Mouse (Mus musculus) c-Kit-negative CD71-positive TER-119-positive erythroid progenitor cells, embryonic 14.5 days (primary cell): ENCODE measurements around the gene Slc5a2.
A peak's percentile ranks its signal among the peaks of the same experiment; 100 is the strongest.

Experiments used
- DNase-seq: peaks from one replicate; pipeline ENCODE4 v3.0.0-alpha.2; 2013; ENCODE audit warnings: low read depth, low spot score

The Slc5a2 gene

GRCm38 (mm10) chr7:128298481-128299342 lies 33.3 kb downstream of the Slc5a2 start:
- DNase-seq = no peak

GRCm38 (mm10) chr7:128300952-128301351 lies 35.5 kb downstream of the Slc5a2 start:
- no peak for DNase-seq

- no peak for DNase-seq
Measured at GRCm38 (mm10) chr7:128302151-128302550, 36.7 kb downstream of the Slc5a2 start.

GRCm38 (mm10) chr7:128304198-128304597 lies 38.7 kb downstream of the Slc5a2 start:
- DNase-seq = no peak

GRCm38 (mm10) chr7:128304907-128305306 lies 39.5 kb downstream of the Slc5a2 start:
- DNase-seq = no peak

GRCm38 (mm10) chr7:128307851-128308250 lies 42.4 kb downstream of the Slc5a2 start:
- DNase-seq = no peak

GRCm38 (mm10) chr7:128309216-128309615 lies 43.8 kb downstream of the Slc5a2 start:
- no peak for DNase-seq

GRCm38 (mm10) chr7:128309776-128310175 lies 44.3 kb downstream of the Slc5a2 start:
- DNase-seq = no peak

GRCm38 (mm10) chr7:128310229-128310688 lies 44.8 kb downstream of the Slc5a2 start:
- peak; percentile 65 for DNase-seq

GRCm38 (mm10) chr7:128311263-128311662 lies 45.8 kb downstream of the Slc5a2 start:
- no peak for DNase-seq

- no peak for DNase-seq
Measured at GRCm38 (mm10) chr7:128311811-128312210, 46.4 kb downstream of the Slc5a2 start.

GRCm38 (mm10) chr7:128312375-128313059 lies 47.1 kb downstream of the Slc5a2 start:
- no peak for DNase-seq

- no peak for DNase-seq
Measured at GRCm38 (mm10) chr7:128313601-128314000, 48.1 kb downstream of the Slc5a2 start.

GRCm38 (mm10) chr7:128314491-128314890 lies 49.0 kb downstream of the Slc5a2 start:
- DNase-seq = no peak

- DNase-seq = no peak
Measured at GRCm38 (mm10) chr7:128317011-128317410, 51.6 kb downstream of the Slc5a2 start.

- no peak for DNase-seq
Measured at GRCm38 (mm10) chr7:128319140-128319539, 53.7 kb downstream of the Slc5a2 start.

GRCm38 (mm10) chr7:128320219-128320816 lies 54.9 kb downstream of the Slc5a2 start:
- DNase-seq = no peak

- no peak for DNase-seq
Measured at GRCm38 (mm10) chr7:128321260-128321659, 55.8 kb downstream of the Slc5a2 start.
